In the genomic region with DNA sequence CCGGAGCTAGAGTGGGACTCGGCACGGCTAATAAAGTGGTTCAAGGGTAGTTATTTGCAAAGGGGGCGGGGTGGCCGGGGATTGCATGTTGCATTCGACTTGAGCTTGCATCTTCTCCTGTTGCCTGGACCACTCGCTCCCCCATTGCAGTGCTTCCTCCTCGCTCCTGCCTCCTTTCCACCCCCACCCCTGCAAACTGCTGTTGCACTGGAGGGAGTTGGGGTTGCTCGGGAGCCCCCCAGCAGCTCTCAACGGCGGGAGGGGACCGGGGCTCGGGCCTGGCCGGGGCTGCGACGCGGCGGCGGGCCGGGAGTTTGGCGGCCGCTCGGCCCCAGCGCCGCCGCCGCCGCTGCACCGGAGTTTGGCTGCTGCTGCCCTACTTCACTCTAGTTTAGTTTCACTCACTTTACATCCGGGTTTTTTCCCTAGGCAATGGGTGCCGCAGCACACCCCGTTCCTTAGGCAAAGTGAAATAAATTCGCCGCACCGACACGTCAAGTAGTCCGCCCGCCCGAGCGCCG, we compare ENCODE assay signal across 8 mouse cellular contexts.
DNase-seq lines count a peak whose midpoint lies in the region; ATAC-seq lines count a peak whose summit lies in the region.

No protein-coding gene starts in this region.

- DNase-seq in 416B (ENCODE audit: low read depth), result peak; percentile 92
- peak; percentile 32 to 63 for DNase-seq in adrenal gland, postnatal 4 days (ENCODE audit: low spot score in 2 of 2)
- DNase-seq in heart, adult 8-10 months (ENCODE audit: low spot score), result peak; percentile 83
- DNase-seq in kidney, adult 9 months, result peak; percentile 90
- peak; percentile 67 to 73 for DNase-seq in spleen, adult 18-20 months

- WGBS in embryonic facial prominence, embryonic 13.5 days, result under 1% methylated on average over 40 of the region's 41 CpGs
- under 1% methylated on average over 38 of the region's 41 CpGs for WGBS in limb, embryonic 13.5 days
- WGBS in midbrain, embryonic 15.5 days, result under 1% methylated on average over 41 of the region's 41 CpGs

- peak overlapping the region; percentile 91 for H3K9ac ChIP-seq in embryonic facial prominence, embryonic 13.5 days
- peak overlapping the region; percentile 90 for H3K9ac ChIP-seq in limb, embryonic 13.5 days
- peak overlapping the region; percentile 77 for H3K9ac ChIP-seq in midbrain, embryonic 15.5 days

- peak overlapping the region; percentile 75 for H3K4me3 ChIP-seq in embryonic facial prominence, embryonic 13.5 days
- H3K4me3 ChIP-seq in limb, embryonic 13.5 days, result peak overlapping the region; percentile 77
- peak overlapping the region; percentile 73 for H3K4me3 ChIP-seq in midbrain, embryonic 15.5 days

- ATAC-seq in embryonic facial prominence, embryonic 13.5 days (ENCODE audit: insufficient number of reproducible peaks, insufficient read depth, low FRiP score, low TSS enrichment, low read depth), result peak; percentile 72
- peak; percentile 79 for ATAC-seq in limb, embryonic 13.5 days (ENCODE audit: low FRiP score, low read depth)
- ATAC-seq in midbrain, embryonic 15.5 days (replicated peaks), result peak; percentile 78

- H3K36me3 ChIP-seq in embryonic facial prominence, embryonic 13.5 days, result no peaks in the 10 kb centered on the region
- H3K36me3 ChIP-seq in limb, embryonic 13.5 days, result no peaks in the 10 kb centered on the region
- H3K36me3 ChIP-seq in midbrain, embryonic 15.5 days (replicated peaks), result no peaks in the 10 kb centered on the region

- H3K4me2 ChIP-seq in embryonic facial prominence, embryonic 13.5 days, result peak overlapping the region; percentile 75
- peak overlapping the region; percentile 80 for H3K4me2 ChIP-seq in limb, embryonic 13.5 days (replicated peaks)
- H3K4me2 ChIP-seq in midbrain, embryonic 15.5 days, result peak overlapping the region; percentile 89

- no peaks in the 10 kb centered on the region for H3K27me3 ChIP-seq in embryonic facial prominence, embryonic 13.5 days
- H3K27me3 ChIP-seq in limb, embryonic 13.5 days, result no peaks in the 10 kb centered on the region
- H3K27me3 ChIP-seq in midbrain, embryonic 15.5 days (replicated peaks), result no peaks in the 10 kb centered on the region

- H3K9me3 ChIP-seq in embryonic facial prominence, embryonic 13.5 days, result no peaks in the 10 kb centered on the region
- no peaks in the 10 kb centered on the region for H3K9me3 ChIP-seq in limb, embryonic 13.5 days
- no peaks in the 10 kb centered on the region for H3K9me3 ChIP-seq in midbrain, embryonic 15.5 days

- peaks cover 17% of the 10 kb centered on the region for H3K4me1 ChIP-seq in embryonic facial prominence, embryonic 13.5 days
- H3K4me1 ChIP-seq in limb, embryonic 13.5 days, result peaks cover 25% of the 10 kb centered on the region
- peaks cover 25% of the 10 kb centered on the region for H3K4me1 ChIP-seq in midbrain, embryonic 15.5 days

- H3K27ac ChIP-seq in embryonic facial prominence, embryonic 13.5 days, result peak overlapping the region; percentile 100
- peak overlapping the region; percentile 100 for H3K27ac ChIP-seq in limb, embryonic 13.5 days
- H3K27ac ChIP-seq in midbrain, embryonic 15.5 days, result peak overlapping the region; percentile 99

Comparison
In these comparisons a context has a peak if more than half of its experiments do, and no peak if none do; other contexts are left out.
1. Peak in every context shown above with its lines: DNase-seq, ATAC-seq, H3K4me3 ChIP-seq and H3K27ac ChIP-seq.